Mouse (Mus musculus): Measurements from ENCODE around the gene Adh4.

DNA sequence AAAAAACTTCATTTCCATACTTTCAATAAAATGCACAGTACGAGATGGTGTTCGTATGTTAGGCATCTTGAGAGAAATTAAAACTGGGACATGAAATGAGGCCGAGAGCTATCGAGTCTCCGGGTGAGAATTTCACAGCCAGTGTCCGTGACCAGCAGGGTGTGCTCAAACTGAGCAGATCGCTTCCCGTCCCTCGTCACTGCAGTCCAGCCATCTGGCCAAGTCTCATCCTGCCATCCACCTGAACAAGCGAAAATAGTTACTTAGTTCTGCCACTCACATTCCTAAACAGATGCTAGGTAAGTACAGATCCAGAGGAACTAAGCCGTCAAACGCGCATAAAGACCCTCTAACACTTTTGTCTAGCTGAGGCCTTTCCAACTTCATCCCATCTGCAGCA is 45.0 kb downstream of the Adh4 start:
- TF ChIP-seq POLR2A (IDR thresholded peaks at IDR 0.05; ENCODE audit: insufficient read length, low read depth): no peak
- TF ChIP-seq MAX (IDR thresholded peaks at IDR 0.05; ENCODE audit: low read depth): no peak
- TF ChIP-seq MYOG (IDR thresholded peaks at IDR 0.05; ENCODE audit: control insufficient read depth in 1 of 3, insufficient read depth in 1 of 3, insufficient read length in 2 of 3, low read depth in 2 of 3): no peak
- TF ChIP-seq TCF12 (IDR thresholded peaks at IDR 0.05; ENCODE audit: insufficient read depth, poor library complexity, severe bottlenecking): no peak
